Mouse (Mus musculus): ENCODE measurements around the gene Trmt1. TPM values are rescaled to one million over a fixed set of nuclear protein-coding genes. Genes with fewer than 3 reads are reported as not detected.

The Trmt1 gene
- polyA plus RNA-seq, 1 experiment from 2014 or later = 62.4 TPM

GRCm38 (mm10) chr8:84650213-84650612 is 35.9 kb upstream of the Trmt1 start:
- WGBS = 37% methylated on average over 3 of the region's 3 CpGs
- Histone ChIP-seq H3K27ac (replicated peaks) (no peak overlapping the region), H3K4me1 (peaks cover 12% of the 10 kb centered on the region), H3K9me3 (no peaks in the 10 kb centered on the region), H3K9ac (replicated peaks) (no peak overlapping the region), H3K4me3 (no peak overlapping the region), H3K4me2 (replicated peaks) (no peak overlapping the region), H3K36me3 (no peaks in the 10 kb centered on the region), H3K27me3 (no peaks in the 10 kb centered on the region)
- ATAC-seq (replicated peaks) = no peak

GRCm38 (mm10) chr8:84653092-84653631 is 32.9 kb upstream of the Trmt1 start:
- Histone ChIP-seq H3K4me2 (replicated peaks) (no peak overlapping the region), H3K9ac (replicated peaks) (no peak overlapping the region), H3K27me3 (no peaks in the 10 kb centered on the region), H3K4me1 (peaks cover 21% of the 10 kb centered on the region), H3K36me3 (no peaks in the 10 kb centered on the region), H3K4me3 (no peak overlapping the region), H3K27ac (replicated peaks) (0 out of 2 replicates have a peak overlapping the region, but pooled peaks have one; percentile 19), H3K9me3 (no peaks in the 10 kb centered on the region)
- WGBS = 66% methylated on average over 9 of the region's 9 CpGs
- ATAC-seq (replicated peaks) = no peak

DNA sequence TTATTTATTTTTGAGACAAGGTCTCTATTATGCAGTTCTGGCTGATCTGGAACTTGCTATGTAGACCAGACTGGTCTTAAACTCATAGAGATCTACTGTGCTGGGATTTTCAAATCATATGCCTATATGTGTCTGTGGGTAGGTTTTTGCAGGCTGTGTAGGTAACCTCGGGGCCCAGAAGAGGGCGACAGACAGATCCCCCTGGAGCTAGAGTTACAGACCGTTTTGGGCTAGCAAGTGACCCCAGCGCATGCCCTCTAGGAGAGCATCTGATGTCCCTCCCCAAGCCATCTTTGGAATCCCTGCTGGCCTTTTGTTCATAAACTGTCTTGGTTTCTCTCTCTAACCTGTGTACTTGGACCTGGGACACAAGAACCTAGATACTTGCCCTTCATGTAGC is 31.5 kb upstream of the Trmt1 start:
- no peak overlapping the region for H3K4me2 ChIP-seq (replicated peaks)
- no peaks in the 10 kb centered on the region for H3K9me3 ChIP-seq
- H3K4me1 ChIP-seq = peaks cover 22% of the 10 kb centered on the region
- H3K27ac ChIP-seq (replicated peaks) = peak overlapping the region; percentile 62; the same call in 1 of the 2 replicates
- H3K36me3 ChIP-seq = no peaks in the 10 kb centered on the region
- H3K4me3 ChIP-seq = no peak overlapping the region
- no peaks in the 10 kb centered on the region for H3K27me3 ChIP-seq
- ATAC-seq (replicated peaks) = no peak
- no peak overlapping the region for H3K9ac ChIP-seq (replicated peaks)
- 39% methylated on average over 4 of the region's 4 CpGs for WGBS

GRCm38 (mm10) chr8:84655336-84656190 is 30.5 kb upstream of the Trmt1 start:
- 2% methylated on average over 15 of the region's 15 CpGs for WGBS

DNA sequence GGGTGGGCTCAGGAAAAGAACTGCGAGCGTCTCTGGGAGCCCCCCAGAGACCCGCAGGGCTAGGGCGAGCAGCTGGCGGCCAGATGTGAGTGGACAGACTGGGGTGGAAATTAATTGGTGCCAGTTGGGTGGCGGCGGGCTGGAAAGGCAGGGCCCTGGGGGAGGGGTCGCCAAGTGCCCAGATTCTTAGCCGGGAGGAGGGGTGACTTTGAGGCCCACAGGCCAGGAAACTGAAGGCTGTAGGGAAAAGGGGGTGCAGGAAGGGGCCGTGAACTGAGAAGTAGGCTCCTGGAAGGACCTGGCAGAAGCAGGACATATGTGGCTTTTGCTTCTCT is 29.9 kb upstream of the Trmt1 start:
- ATAC-seq (replicated peaks) = no peak
- no peaks in the 10 kb centered on the region for H3K36me3 ChIP-seq
- H3K4me1 ChIP-seq = peaks cover 38% of the 10 kb centered on the region
- no peaks in the 10 kb centered on the region for H3K9me3 ChIP-seq
- H3K27me3 ChIP-seq = no peaks in the 10 kb centered on the region
- WGBS = 3% methylated on average over 10 of the region's 10 CpGs
- H3K4me2 ChIP-seq (replicated peaks) = peak overlapping the region; percentile 48
- H3K4me3 ChIP-seq = peak overlapping the region; percentile 27
- H3K27ac ChIP-seq (replicated peaks) = peak overlapping the region; percentile 62
- peak overlapping the region; percentile 33; the same call in 1 of the 2 replicates for H3K9ac ChIP-seq (replicated peaks)

More at GRCm38 (mm10) chr8:84655336-84656190, 30.5 kb upstream of the Trmt1 start:
- H3K36me3 ChIP-seq = no peaks in the 10 kb centered on the region
- peak overlapping the region; percentile 27 for H3K4me3 ChIP-seq
- no peaks in the 10 kb centered on the region for H3K27me3 ChIP-seq
- peaks cover 32% of the 10 kb centered on the region for H3K4me1 ChIP-seq
- peak overlapping the region; percentile 33; the same call in 1 of the 2 replicates for H3K9ac ChIP-seq (replicated peaks)
- peak; percentile 63 for ATAC-seq (replicated peaks)
- H3K4me2 ChIP-seq (replicated peaks) = peak overlapping the region; percentile 48
- H3K9me3 ChIP-seq = no peaks in the 10 kb centered on the region
- peak overlapping the region; percentile 62 for H3K27ac ChIP-seq (replicated peaks)

- peak overlapping the region; percentile 48 for H3K4me2 ChIP-seq (replicated peaks)
- H3K9ac ChIP-seq (replicated peaks) = peak overlapping the region; percentile 33; the same call in 1 of the 2 replicates
- H3K4me3 ChIP-seq = peak overlapping the region; percentile 27
- H3K27me3 ChIP-seq = no peaks in the 10 kb centered on the region
- H3K9me3 ChIP-seq = no peaks in the 10 kb centered on the region
- peaks cover 43% of the 10 kb centered on the region for H3K4me1 ChIP-seq
- peak overlapping the region; percentile 62 for H3K27ac ChIP-seq (replicated peaks)
- 5% methylated on average over 23 of the region's 23 CpGs for WGBS
- H3K36me3 ChIP-seq = no peaks in the 10 kb centered on the region
- no peak for ATAC-seq (replicated peaks)
Observed at GRCm38 (mm10) chr8:84656641-84657126, 29.4 kb upstream of the Trmt1 start.

GRCm38 (mm10) chr8:84657203-84657602 is 28.9 kb upstream of the Trmt1 start:
- no peak for ATAC-seq (replicated peaks)
- no peak overlapping the region for H3K9ac ChIP-seq (replicated peaks)
- H3K4me1 ChIP-seq = peaks cover 48% of the 10 kb centered on the region
- H3K27ac ChIP-seq (replicated peaks) = peak overlapping the region; percentile 62; the same call in 1 of the 2 replicates
- H3K4me3 ChIP-seq = no peak overlapping the region
- H3K36me3 ChIP-seq = no peaks in the 10 kb centered on the region
- no peaks in the 10 kb centered on the region for H3K9me3 ChIP-seq
- 0 out of 2 replicates have a peak overlapping the region, but pooled peaks have one; percentile 48 for H3K4me2 ChIP-seq (replicated peaks)
- no peaks in the 10 kb centered on the region for H3K27me3 ChIP-seq

DNA sequence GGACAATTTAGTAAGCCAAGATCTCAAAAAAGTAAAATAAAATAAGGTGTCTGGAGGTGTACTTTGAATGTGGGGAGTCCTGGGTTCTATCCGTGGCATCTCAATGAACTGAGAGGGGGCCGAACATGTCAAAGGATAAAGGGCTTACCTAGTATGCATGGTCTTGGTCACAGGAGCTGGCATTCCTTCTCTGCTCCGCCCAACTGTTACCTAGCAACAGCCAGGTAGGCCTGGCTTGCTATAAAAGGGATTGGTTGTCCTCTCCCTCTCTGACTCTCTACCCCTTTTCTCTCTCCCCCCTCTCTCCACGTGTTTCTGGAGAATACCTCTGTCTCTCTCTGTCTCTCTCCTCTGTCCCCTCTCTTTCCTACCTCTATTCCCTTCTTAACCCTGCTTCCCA is 28.4 kb upstream of the Trmt1 start:
- 52% methylated on average over 4 of the region's 4 CpGs for WGBS
- Histone ChIP-seq H3K4me2 (replicated peaks) (no peak overlapping the region), H3K9ac (replicated peaks) (no peak overlapping the region), H3K36me3 (no peaks in the 10 kb centered on the region), H3K27me3 (no peaks in the 10 kb centered on the region), H3K27ac (replicated peaks) (no peak overlapping the region), H3K4me1 (peaks cover 51% of the 10 kb centered on the region), H3K4me3 (no peak overlapping the region), H3K9me3 (no peaks in the 10 kb centered on the region)
- no peak for ATAC-seq (replicated peaks)

DNA sequence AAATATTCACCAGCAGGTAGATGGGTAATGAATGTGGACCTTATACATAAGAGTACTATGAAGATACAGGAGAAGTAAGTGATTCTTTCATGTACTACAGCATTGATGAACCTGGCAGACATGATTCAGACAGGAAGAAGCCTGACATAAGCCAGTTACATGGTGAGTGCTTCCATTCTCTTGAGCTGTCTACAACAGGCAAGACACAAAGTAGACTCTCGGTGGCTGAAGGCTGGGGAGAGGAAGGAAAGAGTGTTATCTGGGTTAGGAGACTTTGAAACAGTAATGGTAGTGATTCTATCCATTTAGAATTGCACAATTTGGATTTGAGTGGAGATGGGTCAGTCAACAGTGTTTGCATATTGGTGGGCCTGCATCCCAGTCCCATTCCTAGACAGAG is 27.2 kb upstream of the Trmt1 start:
- Histone ChIP-seq H3K36me3 (no peaks in the 10 kb centered on the region), H3K4me3 (no peak overlapping the region), H3K27me3 (no peaks in the 10 kb centered on the region), H3K9me3 (no peaks in the 10 kb centered on the region), H3K4me2 (replicated peaks) (no peak overlapping the region), H3K27ac (replicated peaks) (no peak overlapping the region), H3K4me1 (peaks cover 60% of the 10 kb centered on the region), H3K9ac (replicated peaks) (no peak overlapping the region)
- no peak for ATAC-seq (replicated peaks)
- 48% methylated on average over 1 of the region's 1 CpGs for WGBS

DNA sequence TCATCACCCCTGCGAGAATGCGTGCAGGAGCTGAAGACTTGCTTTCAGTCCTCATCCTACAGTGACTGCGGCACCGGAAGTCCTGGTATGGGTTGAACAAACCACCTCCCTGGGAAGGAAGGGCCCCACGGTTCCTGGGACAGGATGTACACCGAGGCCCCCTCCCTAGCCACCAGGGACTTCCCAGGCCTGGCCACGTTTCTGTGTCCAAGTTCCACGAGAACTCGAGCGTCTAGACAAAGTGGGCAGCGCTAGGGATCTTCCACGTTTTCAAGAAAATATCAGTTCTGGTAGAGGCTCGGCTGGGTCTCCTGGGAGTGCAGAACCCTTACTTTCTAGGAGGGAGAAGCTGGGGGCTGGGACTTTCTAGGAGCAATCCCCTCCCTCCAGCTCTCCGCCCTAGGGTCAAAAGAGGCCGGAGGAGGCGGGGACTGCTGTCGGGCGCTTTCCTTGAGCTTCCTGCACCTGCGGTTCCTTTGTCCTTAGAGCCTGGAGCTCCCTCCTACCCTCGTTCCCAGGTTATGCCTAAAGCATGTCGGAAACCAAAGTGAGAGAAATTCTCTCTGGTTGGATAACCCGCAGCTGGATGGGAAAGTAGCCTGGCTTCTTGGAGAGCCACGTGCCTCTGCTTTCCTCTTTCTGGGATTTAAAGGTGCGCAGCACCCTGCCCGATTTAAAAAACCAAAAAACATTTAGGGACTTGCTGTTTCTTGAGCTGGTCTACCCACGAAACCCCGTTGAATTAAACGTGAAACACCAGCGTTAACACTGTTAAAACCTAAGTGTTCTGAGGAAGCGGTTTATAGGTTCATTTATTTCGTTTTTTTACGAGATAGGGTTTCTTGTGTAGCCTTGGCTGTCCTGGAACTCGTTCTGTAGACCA is 25.9 kb upstream of the Trmt1 start:
- Histone ChIP-seq H3K4me3 (peak overlapping the region; percentile 70), H3K4me1 (peaks cover 58% of the 10 kb centered on the region), H3K9me3 (no peaks in the 10 kb centered on the region), H3K4me2 (replicated peaks) (peak overlapping the region; percentile 89), H3K27me3 (no peaks in the 10 kb centered on the region), H3K36me3 (no peaks in the 10 kb centered on the region), H3K9ac (replicated peaks) (peak overlapping the region; percentile 74), H3K27ac (replicated peaks) (peak overlapping the region; percentile 32; the same call in 1 of the 2 replicates)
- no peak for ATAC-seq (replicated peaks)
- WGBS = 4% methylated on average over 33 of the region's 33 CpGs

GRCm38 (mm10) chr8:84660819-84661457 is 25.2 kb upstream of the Trmt1 start:
- no peaks in the 10 kb centered on the region for H3K36me3 ChIP-seq
- peak overlapping the region; percentile 89 for H3K4me2 ChIP-seq (replicated peaks)
- peak overlapping the region; percentile 70 for H3K4me3 ChIP-seq
- peak overlapping the region; percentile 74 for H3K9ac ChIP-seq (replicated peaks)
- 0 out of 2 replicates have a peak overlapping the region, but pooled peaks have one; percentile 91 for H3K27ac ChIP-seq (replicated peaks)
- no peaks in the 10 kb centered on the region for H3K27me3 ChIP-seq
- no peaks in the 10 kb centered on the region for H3K9me3 ChIP-seq
- ATAC-seq (replicated peaks) = no peak
- H3K4me1 ChIP-seq = peaks cover 58% of the 10 kb centered on the region
- 1% methylated on average over 20 of the region's 20 CpGs for WGBS

Data from forebrain, embryonic 15.5 days (tissue).